Mouse (Mus musculus): ENCODE results near the gene Hs1bp3.

Hs1bp3 gene

GRCm38 (mm10) chr12:8299143-8300110 lies 13.8 kb upstream of the Hs1bp3 start:
- Histone ChIP-seq H3K4me3 (replicated peaks; ENCODE audit: low read length) (peak overlapping the region; percentile 73), H3K4me1 (replicated peaks; ENCODE audit: low read depth, low read length) (peaks cover 26% of the 10 kb centered on the region), H3K9me3 (ENCODE audit: low read length) (peaks cover 26% of the 10 kb centered on the region), H3K36me3 (ENCODE audit: insufficient read depth, low read length) (no peaks in the 10 kb centered on the region), H3K27me3 (ENCODE audit: insufficient read depth, low read length) (peaks cover 93% of the 10 kb centered on the region)
- TF ChIP-seq CTCF (conservative IDR thresholded peaks at IDR 0.05; ENCODE audit: low read length) (no peak), NANOG (IDR thresholded peaks at IDR 0.05; ENCODE audit: borderline replicate concordance, low read length) (no peak), POU5F1 (IDR thresholded peaks at IDR 0.05; ENCODE audit: borderline replicate concordance, low read length) (no peak)

GRCm38 (mm10) chr12:8300111-8300480 lies 13.1 kb upstream of the Hs1bp3 start:
- Histone ChIP-seq H3K36me3 (ENCODE audit: insufficient read depth, low read length) (no peaks in the 10 kb centered on the region), H3K4me3 (replicated peaks; ENCODE audit: low read length) (no peak overlapping the region), H3K4me1 (replicated peaks; ENCODE audit: low read depth, low read length) (peaks cover 27% of the 10 kb centered on the region), H3K27me3 (ENCODE audit: insufficient read depth, low read length) (peaks cover 92% of the 10 kb centered on the region), H3K9me3 (ENCODE audit: low read length) (peaks cover 26% of the 10 kb centered on the region)
- TF ChIP-seq POU5F1 (IDR thresholded peaks at IDR 0.05; ENCODE audit: borderline replicate concordance, low read length) = no peak

- Histone ChIP-seq H3K36me3 (ENCODE audit: insufficient read depth, low read length) (no peaks in the 10 kb centered on the region), H3K4me1 (replicated peaks; ENCODE audit: low read depth, low read length) (peaks cover 31% of the 10 kb centered on the region), H3K9me3 (ENCODE audit: low read length) (peaks cover 26% of the 10 kb centered on the region), H3K4me3 (replicated peaks; ENCODE audit: low read length) (0 out of 2 replicates have a peak overlapping the region, but pooled peaks have one; percentile 79), H3K27me3 (ENCODE audit: insufficient read depth, low read length) (peaks cover 92% of the 10 kb centered on the region)
- TF ChIP-seq NANOG (IDR thresholded peaks at IDR 0.05; ENCODE audit: borderline replicate concordance, low read length) (no peak), POU5F1 (IDR thresholded peaks at IDR 0.05; ENCODE audit: borderline replicate concordance, low read length) (no peak), CTCF (conservative IDR thresholded peaks at IDR 0.05; ENCODE audit: low read length) (no peak)
Observed at GRCm38 (mm10) chr12:8300521-8300920, 12.7 kb upstream of the Hs1bp3 start.

- H3K36me3 ChIP-seq (ENCODE audit: insufficient read depth, low read length) = no peaks in the 10 kb centered on the region
- H3K4me3 ChIP-seq (replicated peaks; ENCODE audit: low read length) = peak overlapping the region; percentile 79
- H3K4me1 ChIP-seq (replicated peaks; ENCODE audit: low read depth, low read length) = peaks cover 38% of the 10 kb centered on the region
- peaks cover 26% of the 10 kb centered on the region for H3K9me3 ChIP-seq (ENCODE audit: low read length)
- peaks cover 94% of the 10 kb centered on the region for H3K27me3 ChIP-seq (ENCODE audit: insufficient read depth, low read length)
- no peak for TF ChIP-seq CTCF (conservative IDR thresholded peaks at IDR 0.05; ENCODE audit: low read length)
- no peak for TF ChIP-seq NANOG (IDR thresholded peaks at IDR 0.05; ENCODE audit: borderline replicate concordance, low read length)
Observed at GRCm38 (mm10) chr12:8301011-8301814, 12.0 kb upstream of the Hs1bp3 start.

GRCm38 (mm10) chr12:8301841-8302431 lies 11.3 kb upstream of the Hs1bp3 start, which contains the start of gene Gdf7:
TSS of gene Gdf7 (minus strand) at chr12:8301954.
- TF ChIP-seq CTCF (conservative IDR thresholded peaks at IDR 0.05; ENCODE audit: low read length) = no peak; the same call in 1 of the 2 replicates
- Histone ChIP-seq H3K27me3 (ENCODE audit: insufficient read depth, low read length) (peaks cover 90% of the 10 kb centered on the region), H3K4me3 (replicated peaks; ENCODE audit: low read length) (peak within 1 kb of the TSS; percentile 79), H3K36me3 (ENCODE audit: insufficient read depth, low read length) (no peaks in the 10 kb centered on the region), H3K9me3 (ENCODE audit: low read length) (peaks cover 26% of the 10 kb centered on the region), H3K4me1 (replicated peaks; ENCODE audit: low read depth, low read length) (peaks cover 45% of the 10 kb centered on the region)

GRCm38 (mm10) chr12:8305258-8305657 lies 8.0 kb upstream of the Hs1bp3 start:
- Histone ChIP-seq H3K4me3 (replicated peaks; ENCODE audit: low read length) (no peak overlapping the region), H3K27me3 (ENCODE audit: insufficient read depth, low read length) (peaks cover 69% of the 10 kb centered on the region), H3K36me3 (ENCODE audit: insufficient read depth, low read length) (no peaks in the 10 kb centered on the region), H3K4me1 (replicated peaks; ENCODE audit: low read depth, low read length) (peaks cover 50% of the 10 kb centered on the region), H3K9me3 (ENCODE audit: low read length) (peaks cover 9% of the 10 kb centered on the region)
- TF ChIP-seq NANOG (IDR thresholded peaks at IDR 0.05; ENCODE audit: borderline replicate concordance, low read length) (no peak), CTCF (conservative IDR thresholded peaks at IDR 0.05; ENCODE audit: low read length) (no peak), POU5F1 (IDR thresholded peaks at IDR 0.05; ENCODE audit: borderline replicate concordance, low read length) (no peak)

GRCm38 (mm10) chr12:8306432-8306831 lies 6.8 kb upstream of the Hs1bp3 start:
- peaks cover 55% of the 10 kb centered on the region for H3K4me1 ChIP-seq (replicated peaks; ENCODE audit: low read depth, low read length)
- TF ChIP-seq POU5F1 (IDR thresholded peaks at IDR 0.05; ENCODE audit: borderline replicate concordance, low read length) (no peak), NANOG (IDR thresholded peaks at IDR 0.05; ENCODE audit: borderline replicate concordance, low read length) (no peak), CTCF (conservative IDR thresholded peaks at IDR 0.05; ENCODE audit: low read length) (peak; percentile 94)
- H3K36me3 ChIP-seq (ENCODE audit: insufficient read depth, low read length) = no peaks in the 10 kb centered on the region
- no peaks in the 10 kb centered on the region for H3K9me3 ChIP-seq (ENCODE audit: low read length)
- no peak overlapping the region for H3K4me3 ChIP-seq (replicated peaks; ENCODE audit: low read length)
- H3K27me3 ChIP-seq (ENCODE audit: insufficient read depth, low read length) = peaks cover 69% of the 10 kb centered on the region

- TF ChIP-seq CTCF (conservative IDR thresholded peaks at IDR 0.05; ENCODE audit: low read length) = no peak
- TF ChIP-seq POU5F1 (IDR thresholded peaks at IDR 0.05; ENCODE audit: borderline replicate concordance, low read length) = no peak
- TF ChIP-seq NANOG (IDR thresholded peaks at IDR 0.05; ENCODE audit: borderline replicate concordance, low read length) = no peak
- Histone ChIP-seq H3K36me3 (ENCODE audit: insufficient read depth, low read length) (no peaks in the 10 kb centered on the region), H3K9me3 (ENCODE audit: low read length) (no peaks in the 10 kb centered on the region), H3K4me3 (replicated peaks; ENCODE audit: low read length) (no peak overlapping the region), H3K27me3 (ENCODE audit: insufficient read depth, low read length) (peaks cover 69% of the 10 kb centered on the region), H3K4me1 (replicated peaks; ENCODE audit: low read depth, low read length) (peaks cover 56% of the 10 kb centered on the region)
Observed at GRCm38 (mm10) chr12:8306910-8307309, 6.3 kb upstream of the Hs1bp3 start.
